Mouse (Mus musculus) limb, embryonic 13.5 days (tissue): ENCODE results near the gene Grik2. TPM values are rescaled to one million over a fixed set of nuclear protein-coding genes. Genes with fewer than 3 reads are reported as not detected.
"Not testable (repeated sequence)": the region's sequence is repeated elsewhere in the genome, so short reads cannot be mapped to it uniquely, and the experiment has no call there.

Source experiments
- ATAC-seq: fragments of 200-750 bp; cut with Nextera tagmentation; 2 replicates; pipeline ENCODE4 v1.8.0; 2017; ENCODE audit warnings: low read depth, moderate number of reproducible peaks, moderate TSS enrichment; ENCODE audit not compliant: low FRiP score
- H3K27ac ChIP-seq: fragments of 300-500 bp; sonication (generic); 2 replicates; pipeline ENCODE4 v1.5.1; 2015; ENCODE audit warnings: inconsistent platforms, mild to moderate bottlenecking, moderate library complexity
- H3K27me3 ChIP-seq: fragments of 300-500 bp; sonication (generic); 2 replicates; pipeline ENCODE4 v1.6.1; 2015; ENCODE audit warnings: mild to moderate bottlenecking, inconsistent platforms
- H3K36me3 ChIP-seq: fragments of 300-500 bp; sonication (generic); 2 replicates; pipeline ENCODE4 v1.6.1; 2015; ENCODE audit warnings: inconsistent platforms, mild to moderate bottlenecking, moderate library complexity
- H3K4me1 ChIP-seq: fragments of 300-500 bp; sonication (generic); 2 replicates; pipeline ENCODE4 v1.6.1; 2015; ENCODE audit warnings: inconsistent platforms
- H3K4me2 ChIP-seq: fragments of 300-500 bp; sonication (generic); replicated peaks from 2 replicates; pipeline ENCODE4 v1.6.1; 2015; ENCODE audit warnings: inconsistent platforms, mild to moderate bottlenecking, moderate library complexity
- H3K4me3 ChIP-seq: fragments of 300-500 bp; sonication (generic); 2 replicates; pipeline ENCODE4 v1.5.1; 2015; ENCODE audit warnings: moderate library complexity, mild to moderate bottlenecking, inconsistent platforms
- H3K9ac ChIP-seq: fragments of 300-500 bp; sonication (generic); 2 replicates; pipeline ENCODE4 v1.6.1; 2015; ENCODE audit warnings: mild to moderate bottlenecking, inconsistent platforms
- H3K9me3 ChIP-seq: fragments of 300-500 bp; sonication (generic); 2 replicates; pipeline ENCODE4 v1.6.1; 2016; ENCODE audit warnings: inconsistent platforms
- WGBS: fragments of 180-500 bp; shearing (Covaris S2); methylation state at CpG from one replicate; pipeline ENCODE4 v1.1.7; 2015; 5-methylcytosine and 5-hydroxymethylcytosine counted together
- polyA plus RNA-seq: library from polyadenylated mRNA; unstranded; fragments of >200 nt; fragmentation: Nextera tagmentation; extraction: Ambion mirVana; gene quantifications from 2 replicates; pipeline ENCODE4 v1.2.1, GENCODE M21; 2015

Gene Grik2
- polyA plus RNA-seq, 1 experiment from 2014 or later: 3.1 TPM

DNA sequence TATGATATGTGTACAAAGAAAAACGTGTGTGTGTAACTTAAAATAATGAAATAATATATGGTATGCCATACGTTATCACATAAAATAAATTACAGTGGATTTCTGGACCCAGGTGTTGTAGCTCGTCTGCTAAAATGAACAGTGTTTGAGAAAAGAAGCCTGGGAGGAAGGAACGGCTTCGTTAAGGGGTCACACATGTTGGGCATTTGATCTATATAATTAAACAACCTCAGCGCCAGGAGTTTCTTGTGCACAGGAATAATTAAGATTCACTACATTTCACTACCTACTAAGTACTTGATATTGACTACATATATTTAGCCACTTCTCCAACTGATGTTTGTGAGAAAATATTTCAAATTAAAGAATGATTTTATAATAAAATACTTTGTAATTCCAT, 551.2 kb downstream of the Grik2 start:
- ATAC-seq, H3K27me3 ChIP-seq, H3K36me3 ChIP-seq, H3K9ac ChIP-seq, H3K9me3 ChIP-seq, H3K4me3 ChIP-seq, H3K27ac ChIP-seq, H3K4me1 ChIP-seq, H3K4me2 ChIP-seq: not testable (repeated sequence)
- 35% methylated on average over 6 of the region's 6 CpGs for WGBS

- H3K27ac ChIP-seq, H3K27me3 ChIP-seq, ATAC-seq: not testable (repeated sequence)
These were observed 551.7 kb downstream of the Grik2 start for GRCm38 (mm10) chr10:49236844-49237243.

GRCm38 (mm10) chr10:49220096-49220495, 568.5 kb downstream of the Grik2 start:
- H3K4me1 ChIP-seq: no peaks in the 10 kb centered on the region
- 21% methylated on average over 1 of the region's 1 CpGs for WGBS

More at GRCm38 (mm10) chr10:49236844-49237243, 551.7 kb downstream of the Grik2 start:
- not testable (repeated sequence) for H3K4me3 ChIP-seq, H3K9ac ChIP-seq, H3K4me2 ChIP-seq, H3K9me3 ChIP-seq, H3K36me3 ChIP-seq, H3K4me1 ChIP-seq

GRCm38 (mm10) chr10:49219631-49220030, 568.9 kb downstream of the Grik2 start:
- H3K4me3 ChIP-seq: no peak overlapping the region
- ATAC-seq: 0 out of 2 replicates have a peak, but pooled peaks have one; percentile 59
- no peaks in the 10 kb centered on the region for H3K4me1 ChIP-seq
- no peak overlapping the region for H3K9ac ChIP-seq
- no peaks in the 10 kb centered on the region for H3K36me3 ChIP-seq
- H3K4me2 ChIP-seq: no peak overlapping the region
- peaks cover 2% of the 10 kb centered on the region; the same call in 1 of the 2 replicates for H3K27me3 ChIP-seq
- H3K9me3 ChIP-seq: no peaks in the 10 kb centered on the region
- no peak overlapping the region for H3K27ac ChIP-seq
- 21% methylated on average over 3 of the region's 3 CpGs for WGBS

More at GRCm38 (mm10) chr10:49220096-49220495, 568.5 kb downstream of the Grik2 start:
- no peak overlapping the region for H3K4me3 ChIP-seq
- no peak overlapping the region for H3K9ac ChIP-seq
- H3K9me3 ChIP-seq: no peaks in the 10 kb centered on the region
- ATAC-seq: no peak
- no peaks in the 10 kb centered on the region for H3K36me3 ChIP-seq
- peaks cover 2% of the 10 kb centered on the region; the same call in 1 of the 2 replicates for H3K27me3 ChIP-seq
- no peak overlapping the region for H3K4me2 ChIP-seq
- no peak overlapping the region for H3K27ac ChIP-seq

DNA sequence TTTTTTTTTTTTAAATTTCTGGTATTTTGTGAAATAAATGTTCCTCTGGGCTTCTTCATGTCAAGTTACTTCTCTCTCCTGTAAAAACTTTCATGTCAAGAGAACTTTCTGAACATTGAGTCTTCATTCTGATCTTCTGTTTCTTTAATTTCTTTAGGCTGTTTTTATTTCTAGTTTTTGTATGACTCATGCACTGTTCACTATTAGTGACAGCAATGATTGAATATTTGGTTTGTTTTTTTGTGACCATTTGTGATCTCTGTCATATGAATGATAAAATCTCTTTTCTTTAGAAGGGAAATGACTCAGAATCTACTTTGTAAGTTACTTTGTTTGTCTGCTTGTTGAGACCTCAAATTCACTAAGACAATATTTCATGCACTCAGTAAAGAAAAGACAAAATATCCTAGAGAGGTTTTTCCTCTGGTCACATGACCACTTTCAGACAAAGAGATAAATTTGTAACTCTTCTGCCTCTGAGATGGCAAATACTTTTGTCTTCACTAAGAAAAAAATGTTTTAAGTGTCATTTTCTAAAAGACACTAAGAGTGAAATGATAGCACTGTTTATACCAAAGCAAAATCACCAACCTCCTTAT, 596.7 kb downstream of the Grik2 start:
- H3K27ac ChIP-seq: no peak overlapping the region
- H3K9ac ChIP-seq: no peak overlapping the region
- H3K27me3 ChIP-seq: no peaks in the 10 kb centered on the region
- H3K4me3 ChIP-seq: no peak overlapping the region
- no peaks in the 10 kb centered on the region for H3K4me1 ChIP-seq
- no peak overlapping the region for H3K4me2 ChIP-seq
- no peaks in the 10 kb centered on the region for H3K36me3 ChIP-seq
- H3K9me3 ChIP-seq: no peaks in the 10 kb centered on the region
- ATAC-seq: no peak

GRCm38 (mm10) chr10:49191291-49191690, 597.3 kb downstream of the Grik2 start:
- no peaks in the 10 kb centered on the region for H3K27me3 ChIP-seq
- H3K4me2 ChIP-seq: no peak overlapping the region
- H3K27ac ChIP-seq: no peak overlapping the region
- H3K9me3 ChIP-seq: no peaks in the 10 kb centered on the region
- 53% methylated on average over 1 of the region's 1 CpGs for WGBS
- no peak for ATAC-seq
- no peaks in the 10 kb centered on the region for H3K36me3 ChIP-seq
- no peaks in the 10 kb centered on the region for H3K4me1 ChIP-seq
- no peak overlapping the region for H3K9ac ChIP-seq
- H3K4me3 ChIP-seq: no peak overlapping the region

DNA sequence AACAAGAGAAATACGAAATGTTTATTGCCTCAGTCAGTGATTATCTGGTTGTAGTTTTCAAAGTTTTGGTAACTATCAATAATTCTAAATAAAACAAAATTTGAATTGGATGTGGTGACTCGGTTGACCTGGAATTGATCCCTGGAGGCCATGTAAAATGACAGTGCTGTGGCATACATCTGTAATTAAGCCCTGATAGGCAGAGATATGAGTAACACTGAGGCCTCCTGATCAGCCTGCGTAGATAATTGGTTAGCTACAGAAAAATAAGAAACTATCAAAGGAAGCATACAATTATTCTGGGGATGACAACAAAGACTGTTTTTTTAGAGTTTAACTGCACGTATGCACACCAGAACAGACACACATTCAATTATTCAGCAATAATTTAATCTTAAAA, 634.4 kb downstream of the Grik2 start:
- H3K4me1 ChIP-seq: no peaks in the 10 kb centered on the region
- no peak overlapping the region for H3K4me3 ChIP-seq
- no peaks in the 10 kb centered on the region for H3K9me3 ChIP-seq
- no peaks in the 10 kb centered on the region for H3K36me3 ChIP-seq
- no peak overlapping the region for H3K4me2 ChIP-seq
- H3K9ac ChIP-seq: no peak overlapping the region
- no peak for ATAC-seq
- H3K27ac ChIP-seq: no peak overlapping the region
- WGBS: 83% methylated on average over 4 of the region's 4 CpGs
- no peaks in the 10 kb centered on the region for H3K27me3 ChIP-seq

- H3K4me3 ChIP-seq, H3K27me3 ChIP-seq, H3K9ac ChIP-seq, H3K4me2 ChIP-seq, H3K36me3 ChIP-seq, H3K4me1 ChIP-seq, H3K9me3 ChIP-seq, ATAC-seq, H3K27ac ChIP-seq: not testable (repeated sequence)
- 90% methylated on average over 4 of the region's 4 CpGs for WGBS
These were observed 637.1 kb downstream of the Grik2 start for GRCm38 (mm10) chr10:49151496-49151895.

DNA sequence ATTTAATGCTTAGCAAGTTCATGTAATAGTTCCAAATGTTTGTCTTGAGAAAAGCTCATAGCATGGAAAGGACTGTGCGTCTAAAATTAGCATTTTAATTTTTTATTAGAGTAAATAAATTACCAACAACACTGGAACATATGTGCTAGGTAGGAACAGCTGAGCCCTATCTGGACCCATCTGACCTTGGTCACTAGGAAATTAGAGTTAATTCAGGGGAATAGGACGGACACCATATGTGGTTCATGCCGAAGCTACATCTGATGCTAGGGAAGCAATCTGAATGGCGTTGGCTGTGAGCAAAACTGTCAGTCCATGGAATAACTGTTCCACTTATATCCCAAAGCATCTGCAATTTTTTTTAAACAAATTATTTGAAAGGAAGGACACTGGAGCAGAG, 638.9 kb downstream of the Grik2 start:
- Histone ChIP-seq H3K4me2 (no peak overlapping the region), H3K4me3 (no peak overlapping the region), H3K4me1 (no peaks in the 10 kb centered on the region), H3K27ac (no peak overlapping the region), H3K9ac (no peak overlapping the region), H3K9me3 (no peaks in the 10 kb centered on the region), H3K36me3 (no peaks in the 10 kb centered on the region), H3K27me3 (no peaks in the 10 kb centered on the region)
- 82% methylated on average over 4 of the region's 4 CpGs for WGBS
- no peak for ATAC-seq

DNA sequence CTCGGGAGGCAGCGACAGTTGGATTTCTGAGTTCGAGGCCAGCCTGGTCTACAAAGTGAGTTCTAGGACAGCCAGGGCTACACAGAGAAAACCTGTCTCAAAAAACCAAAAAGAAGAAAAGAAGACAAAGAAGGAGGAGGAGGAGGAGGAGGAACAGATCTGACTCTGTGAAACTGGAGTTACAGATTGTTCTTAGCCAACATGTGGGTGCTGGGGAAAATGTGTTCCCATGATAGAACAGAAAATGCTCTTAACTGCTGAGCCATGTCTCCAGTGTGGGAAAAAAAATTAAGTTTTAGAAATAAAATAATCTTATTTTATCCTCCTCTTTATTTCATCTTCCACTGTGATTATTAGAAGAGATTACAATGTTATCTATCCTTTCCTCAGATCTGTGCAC, 645.9 kb downstream of the Grik2 start:
- H3K4me2 ChIP-seq: no peak overlapping the region
- no peaks in the 10 kb centered on the region for H3K36me3 ChIP-seq
- ATAC-seq: no peak
- H3K4me3 ChIP-seq: no peak overlapping the region
- WGBS: 84% methylated on average over 3 of the region's 3 CpGs
- H3K9me3 ChIP-seq: no peaks in the 10 kb centered on the region
- no peaks in the 10 kb centered on the region for H3K27me3 ChIP-seq
- no peak overlapping the region for H3K9ac ChIP-seq
- no peaks in the 10 kb centered on the region for H3K4me1 ChIP-seq
- H3K27ac ChIP-seq: no peak overlapping the region

DNA sequence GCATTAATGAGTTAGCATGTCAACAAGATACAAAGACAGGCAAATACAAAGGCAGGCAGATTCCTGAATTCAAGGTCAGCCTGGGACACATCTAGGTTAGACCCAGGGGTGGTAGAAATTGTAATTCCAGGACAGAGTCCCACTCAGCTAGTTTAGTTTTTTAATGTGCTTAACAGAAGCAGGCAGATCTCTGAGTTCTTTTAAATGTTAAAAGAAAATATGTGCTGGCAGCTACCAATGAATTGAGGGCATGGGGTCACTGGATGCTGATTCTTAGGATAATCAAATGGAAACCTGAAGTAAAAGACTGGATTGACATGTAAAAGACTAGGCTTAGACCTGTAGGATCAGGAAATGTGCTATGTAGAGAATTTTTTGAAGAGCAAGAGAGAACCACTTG, 651.8 kb downstream of the Grik2 start:
- ATAC-seq: no peak
- Histone ChIP-seq H3K27ac (no peak overlapping the region), H3K27me3 (no peaks in the 10 kb centered on the region), H3K9me3 (no peaks in the 10 kb centered on the region), H3K4me1 (no peaks in the 10 kb centered on the region), H3K4me3 (no peak overlapping the region), H3K4me2 (no peak overlapping the region), H3K9ac (no peak overlapping the region), H3K36me3 (no peaks in the 10 kb centered on the region)

DNA sequence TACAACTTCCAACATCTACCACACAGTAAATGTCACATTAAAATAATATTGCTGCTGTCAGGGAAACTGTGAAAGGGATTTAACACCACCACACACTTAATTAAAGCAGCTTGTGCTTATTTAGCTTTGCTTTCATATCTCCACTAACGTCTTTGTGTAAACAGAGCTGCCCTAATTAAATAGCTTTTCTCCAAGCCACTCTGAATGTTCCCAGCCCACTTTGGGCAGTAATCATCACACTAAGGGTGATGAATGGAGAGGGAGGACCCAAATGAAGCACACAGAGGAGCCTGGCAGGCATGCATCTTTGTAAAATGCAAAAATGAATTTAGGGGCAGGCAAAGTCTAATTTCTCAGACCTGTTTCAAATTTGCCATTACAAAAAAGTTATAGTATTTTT, 657.3 kb downstream of the Grik2 start:
- no peak overlapping the region for H3K9ac ChIP-seq
- no peak overlapping the region for H3K4me3 ChIP-seq
- no peaks in the 10 kb centered on the region for H3K4me1 ChIP-seq
- 0% methylated on average over 1 of the region's 1 CpGs for WGBS
- H3K4me2 ChIP-seq: no peak overlapping the region
- H3K27me3 ChIP-seq: no peaks in the 10 kb centered on the region
- no peaks in the 10 kb centered on the region for H3K36me3 ChIP-seq
- H3K9me3 ChIP-seq: no peaks in the 10 kb centered on the region
- H3K27ac ChIP-seq: no peak overlapping the region
- 0 out of 2 replicates have a peak, but pooled peaks have one; percentile 15 for ATAC-seq

DNA sequence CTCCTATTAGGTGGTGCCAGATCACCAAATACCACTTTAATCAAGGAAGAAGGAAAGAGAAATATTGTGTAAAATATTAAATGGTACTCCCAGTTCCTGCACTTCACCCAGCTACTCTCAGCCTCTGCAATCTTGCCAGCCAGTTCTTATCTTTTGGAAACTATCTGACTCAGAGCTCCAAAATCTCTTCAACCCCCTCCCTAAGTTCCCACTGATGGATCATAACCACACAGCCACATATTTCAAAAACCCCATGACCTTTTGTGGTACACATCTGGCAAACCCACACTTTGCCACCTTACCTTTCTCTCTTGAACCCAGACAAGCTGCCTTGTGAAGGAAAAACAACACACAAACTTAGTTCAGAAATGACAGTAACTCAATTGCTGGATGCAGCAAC, 738.2 kb downstream of the Grik2 start:
- no peaks in the 10 kb centered on the region for H3K27me3 ChIP-seq
- no peak overlapping the region for H3K9ac ChIP-seq
- no peak overlapping the region for H3K4me3 ChIP-seq
- no peak overlapping the region for H3K27ac ChIP-seq
- no peaks in the 10 kb centered on the region for H3K36me3 ChIP-seq
- no peak overlapping the region for H3K4me2 ChIP-seq
- ATAC-seq: no peak
- H3K9me3 ChIP-seq: no peaks in the 10 kb centered on the region
- H3K4me1 ChIP-seq: no peaks in the 10 kb centered on the region
